Comparison of ENCODE assay signal across 7 mouse cellular contexts in genomic region chr10:126979636-126980151, GRCm38 (mm10). TPM values are rescaled to one million over a fixed set of nuclear protein-coding genes. Genes with fewer than 3 reads are reported as not detected.
A peak's percentile ranks its signal among the peaks of the same experiment; 100 is the strongest.
DNase-seq lines count a peak whose midpoint lies in the region; ATAC-seq and TF ChIP-seq lines count a peak whose summit lies in the region.

No protein-coding gene starts in this region.

- no peaks in the 10 kb centered on the region for H3K9me3 ChIP-seq in G1E (replicated peaks)
- no peaks in the 10 kb centered on the region for H3K9me3 ChIP-seq in hindbrain, embryonic 11.5 days (ENCODE audit: control insufficient read depth, low read length)
- H3K9me3 ChIP-seq in midbrain, embryonic 11.5 days (ENCODE audit: control insufficient read depth, low read length): no peaks in the 10 kb centered on the region
- no peaks in the 10 kb centered on the region for H3K9me3 ChIP-seq in stomach, embryonic 16.5 days (replicated peaks; ENCODE audit: control insufficient read depth, low read length)

- H3K9ac ChIP-seq in hindbrain, embryonic 11.5 days (ENCODE audit: low read depth, low read length): peak overlapping the region; percentile 70
- H3K9ac ChIP-seq in midbrain, embryonic 11.5 days (ENCODE audit: low read length): peak overlapping the region; percentile 85
- peak overlapping the region; percentile 99 for H3K9ac ChIP-seq in stomach, embryonic 16.5 days (ENCODE audit: low read length)

- peaks cover 25% of the 10 kb centered on the region for H3K27me3 ChIP-seq in G1E (ENCODE audit: insufficient read depth, low read length)
- peaks cover 4% of the 10 kb centered on the region for H3K27me3 ChIP-seq in hindbrain, embryonic 11.5 days (ENCODE audit: control insufficient read depth, insufficient read depth, low read length)
- no peaks in the 10 kb centered on the region for H3K27me3 ChIP-seq in midbrain, embryonic 11.5 days (ENCODE audit: control insufficient read depth, insufficient read depth, low read length)
- H3K27me3 ChIP-seq in stomach, embryonic 16.5 days (ENCODE audit: control insufficient read depth, insufficient read depth, low read length): no peaks in the 10 kb centered on the region

- H3K4me2 ChIP-seq in hindbrain, embryonic 11.5 days (replicated peaks; ENCODE audit: low read depth, low read length): peak overlapping the region; percentile 85
- H3K4me2 ChIP-seq in midbrain, embryonic 11.5 days: peak overlapping the region; percentile 75
- H3K4me2 ChIP-seq in stomach, embryonic 16.5 days (ENCODE audit: low read depth, low read length): peak overlapping the region; percentile 96

- peak; percentile 52 for DNase-seq in G1E (ENCODE audit: low spot score)
- DNase-seq in adrenal gland, postnatal 10 days: peak; percentile 79
- DNase-seq in hindbrain, embryonic 11.5 days (ENCODE audit: low spot score): no peak
- DNase-seq in left cerebral cortex, postnatal 25 days (ENCODE audit: low spot score in 2 of 2): peak; percentile 54 to 56
- peak; percentile 93 for DNase-seq in midbrain, embryonic 11.5 days (ENCODE audit: low spot score, missing footprints)

- ATAC-seq in G1E (ENCODE audit: extremely low read depth, insufficient number of reproducible peaks, low FRiP score, poor library complexity, severe bottlenecking): no peak
- ATAC-seq in hindbrain, embryonic 11.5 days (ENCODE audit: low FRiP score): peak; percentile 6; the same call in 1 of the 2 replicates
- ATAC-seq in midbrain, embryonic 11.5 days (ENCODE audit: low FRiP score): peak; percentile 31
- ATAC-seq in stomach, embryonic 16.5 days (ENCODE audit: insufficient read depth, low FRiP score): no peak

- TF ChIP-seq CTCF in G1E (IDR thresholded peaks at IDR 0.05; ENCODE audit: low read depth, low read length): no peak
- TF ChIP-seq CTCF in embryonic fibroblast, embryonic 13.5 days (IDR thresholded peaks at IDR 0.05; ENCODE audit: borderline replicate concordance, insufficient read depth, low read length): no peak

- H3K36me3 ChIP-seq in G1E (replicated peaks): peaks cover 41% of the 10 kb centered on the region
- H3K36me3 ChIP-seq in hindbrain, embryonic 11.5 days (ENCODE audit: control insufficient read depth, insufficient read depth, low read length): no peaks in the 10 kb centered on the region
- H3K36me3 ChIP-seq in midbrain, embryonic 11.5 days (ENCODE audit: control insufficient read depth, insufficient read depth, low read length): no peaks in the 10 kb centered on the region
- no peaks in the 10 kb centered on the region for H3K36me3 ChIP-seq in stomach, embryonic 16.5 days (ENCODE audit: control insufficient read depth, insufficient read depth, low read length)

- under 1% methylated on average over 52 of the region's 57 CpGs for WGBS in hindbrain, embryonic 11.5 days
- under 1% methylated on average over 42 of the region's 57 CpGs for WGBS in midbrain, embryonic 11.5 days
- WGBS in stomach, embryonic 16.5 days: 0% methylated on average over 46 of the region's 57 CpGs

- peak overlapping the region; percentile 98 for H3K27ac ChIP-seq in embryonic fibroblast, embryonic 13.5 days (ENCODE audit: insufficient read depth, low read length)
- H3K27ac ChIP-seq in hindbrain, embryonic 11.5 days (ENCODE audit: low read depth, low read length): peak overlapping the region; percentile 99
- peak overlapping the region; percentile 99 for H3K27ac ChIP-seq in midbrain, embryonic 11.5 days (ENCODE audit: low read depth, low read length)
- H3K27ac ChIP-seq in stomach, embryonic 16.5 days (ENCODE audit: low read length): peak overlapping the region; percentile 100

- H3K4me1 ChIP-seq in G1E (ENCODE audit: insufficient read depth, low read depth, low read length): peaks cover 58% of the 10 kb centered on the region
- peaks cover 23% of the 10 kb centered on the region for H3K4me1 ChIP-seq in embryonic fibroblast, embryonic 13.5 days (ENCODE audit: control insufficient read depth, insufficient read depth, low read length)
- H3K4me1 ChIP-seq in hindbrain, embryonic 11.5 days (replicated peaks; ENCODE audit: control insufficient read depth, insufficient read depth, low read length): peaks cover 18% of the 10 kb centered on the region
- peaks cover 48% of the 10 kb centered on the region for H3K4me1 ChIP-seq in midbrain, embryonic 11.5 days (ENCODE audit: control insufficient read depth, insufficient read depth, low read length)
- H3K4me1 ChIP-seq in stomach, embryonic 16.5 days (ENCODE audit: control insufficient read depth, insufficient read depth, low read length): peaks cover 61% of the 10 kb centered on the region

- intact Hi-C loops in left cerebral cortex, postnatal 25 days (cut with DNase I): loop anchor here (2.0 kb wide), 1 partner anchor 23 kb away; no protein-coding TSS in a partner anchor

- H3K4me3 ChIP-seq in G1E (ENCODE audit: low read depth, low read length): peak overlapping the region; percentile 87
- peak overlapping the region; percentile 91 for H3K4me3 ChIP-seq in embryonic fibroblast, embryonic 13.5 days (ENCODE audit: insufficient read depth, low read length)
- H3K4me3 ChIP-seq in hindbrain, embryonic 11.5 days (ENCODE audit: low read depth, low read length): peak overlapping the region; percentile 100
- H3K4me3 ChIP-seq in midbrain, embryonic 11.5 days (ENCODE audit: low read depth, low read length): peak overlapping the region; percentile 88
- peak overlapping the region; percentile 90 for H3K4me3 ChIP-seq in stomach, embryonic 16.5 days (replicated peaks; ENCODE audit: low read length)

- 0 out of 2 replicates have a peak, but pooled peaks have one; percentile 9 for TF ChIP-seq POLR2A in embryonic fibroblast, embryonic 13.5 days (IDR thresholded peaks at IDR 0.05; ENCODE audit: low read depth, low read length)

RNA-seq across cellular contexts. Expression of gene Ctdsp2, which starts 1.2 kb away (rescaled TPM):
- total RNA-seq in G1E (2014; fragmentation: Nextera tagmentation) (67.2 and 81.4 TPM in 2 replicates), G1E (2017) (28.1 and 30.2 TPM in 2 replicates)
- polyA plus RNA-seq in G1E (2012): 143 and 162 TPM in 2 replicates
- 100 to 1,000 TPM; 137 to 168 TPM for total RNA-seq in adrenal gland, postnatal 10 days (2021)
- polyA plus RNA-seq in embryonic fibroblast, embryonic 13.5 days (2011; ENCODE audit: insufficient read length, low read depth, missing spikeins): 152 and 208 TPM in 2 replicates
- 38.7 and 40.3 TPM in 2 replicates for polyA plus RNA-seq in hindbrain, embryonic 11.5 days (2014; fragmentation: Nextera tagmentation; extraction: Ambion mirVana)
- total RNA-seq in left cerebral cortex, postnatal 25 days (2021): 10 to 100 TPM; 69.2 to 80.7 TPM
- 40.6 and 42.8 TPM in 2 replicates for polyA plus RNA-seq in midbrain, embryonic 11.5 days (2014; fragmentation: Nextera tagmentation; extraction: Ambion mirVana)
- polyA plus RNA-seq in stomach, embryonic 16.5 days (2015; fragmentation: Nextera tagmentation; extraction: Ambion mirVana): 49.4 and 53.4 TPM in 2 replicates

RNA-seq across cellular contexts. Expression of gene Avil, which starts 20.8 kb away (rescaled TPM):
- total RNA-seq in G1E (2014; fragmentation: Nextera tagmentation): not detected in 2 replicates
- 0.05 TPM in 1 of 2 replicates, not detected in the other for total RNA-seq in G1E (2017)
- polyA plus RNA-seq in G1E (2012): 0.02 TPM in 1 of 2 replicates, not detected in the other
- 1 to 10 TPM in 1 of 2 experiments, under 1 TPM in 1; 0.72 to 2.1 TPM for total RNA-seq in adrenal gland, postnatal 10 days (2021)
- 0.57 and 1.5 TPM in 2 replicates for polyA plus RNA-seq in embryonic fibroblast, embryonic 13.5 days (2011; ENCODE audit: insufficient read length, low read depth, missing spikeins)
- polyA plus RNA-seq in hindbrain, embryonic 11.5 days (2014; fragmentation: Nextera tagmentation; extraction: Ambion mirVana): 0.29 and 1.7 TPM in 2 replicates
- total RNA-seq in left cerebral cortex, postnatal 25 days (2021): under 1 TPM in 1 of 2 experiments, not detected in 1; 0.25 TPM
- polyA plus RNA-seq in midbrain, embryonic 11.5 days (2014; fragmentation: Nextera tagmentation; extraction: Ambion mirVana): 1.1 and 1.6 TPM in 2 replicates
- polyA plus RNA-seq in stomach, embryonic 16.5 days (2015; fragmentation: Nextera tagmentation; extraction: Ambion mirVana): 1.0 and 1.9 TPM in 2 replicates

RNA-seq across cellular contexts. Expression of gene Tsfm, which starts 50.9 kb away (rescaled TPM):
- total RNA-seq in G1E (2014; fragmentation: Nextera tagmentation) (44.5 and 59.6 TPM in 2 replicates), G1E (2017) (53.2 and 54.5 TPM in 2 replicates)
- 58.9 and 66.0 TPM in 2 replicates for polyA plus RNA-seq in G1E (2012)
- 10 to 100 TPM; 74.9 to 76.1 TPM for total RNA-seq in adrenal gland, postnatal 10 days (2021)
- 25.4 and 28.6 TPM in 2 replicates for polyA plus RNA-seq in embryonic fibroblast, embryonic 13.5 days (2011; ENCODE audit: insufficient read length, low read depth, missing spikeins)
- 75.6 and 78.7 TPM in 2 replicates for polyA plus RNA-seq in hindbrain, embryonic 11.5 days (2014; fragmentation: Nextera tagmentation; extraction: Ambion mirVana)
- 10 to 100 TPM; 30.1 to 37.1 TPM for total RNA-seq in left cerebral cortex, postnatal 25 days (2021)
- 80.7 and 86.0 TPM in 2 replicates for polyA plus RNA-seq in midbrain, embryonic 11.5 days (2014; fragmentation: Nextera tagmentation; extraction: Ambion mirVana)
- 80.4 and 80.6 TPM in 2 replicates for polyA plus RNA-seq in stomach, embryonic 16.5 days (2015; fragmentation: Nextera tagmentation; extraction: Ambion mirVana)

Comparison
In these comparisons a context has a peak if more than half of its experiments do, and no peak if none do; other contexts are left out.
1. ATAC-seq: peak in hindbrain, embryonic 11.5 days (single experiment) and midbrain, embryonic 11.5 days (single experiment); none in G1E (single experiment) and stomach, embryonic 16.5 days (single experiment).
2. Peak in every context shown above with its lines, with median percentiles within 50 percentile points of each other: H3K4me3 ChIP-seq, H3K27ac ChIP-seq, H3K4me2 ChIP-seq and H3K9ac ChIP-seq.